Mouse (Mus musculus) E14TG2a.4 (cell line): ENCODE measurements around the gene Tmem164.

Source experiments
- CTCF ChIP-seq: conservative IDR thresholded peaks from 2 replicates; pipeline ENCODE4 v1.5.1; 2014; ENCODE audit warnings: low read length
- NANOG ChIP-seq: IDR thresholded peaks from 2 replicates; pipeline ENCODE4 v1.6.1; 2014; ENCODE audit warnings: borderline replicate concordance, low read length, mixed read lengths
- POU5F1 ChIP-seq: IDR thresholded peaks from 2 replicates; pipeline ENCODE4 v1.6.1; 2014; ENCODE audit warnings: low read length, borderline replicate concordance

- TF ChIP-seq CTCF (no peak), NANOG (no peak), POU5F1 (no peak)
Measured at GRCm38 (mm10) chrX:142729482-142729881, 48.3 kb downstream of the Tmem164 start.
